Mouse (Mus musculus) hematopoietic multipotent progenitor cell, adult 10-12 weeks (in vitro differentiated cells): ENCODE data around the gene Atp5e. TPM values are rescaled to one million over a fixed set of nuclear protein-coding genes. Genes with fewer than 3 reads are reported as not detected.

Experiments
- polyA plus RNA-seq: library from polyadenylated mRNA; stranded (reverse); fragments of >175 nt; gene quantifications from 2 replicates; pipeline ENCODE4 v1.2.3, GENCODE M21; 2012; ENCODE audit warnings: low replicate concordance

The Atp5e gene
- polyA plus RNA-seq, result 54.2 and 173 TPM in 2 replicates

GRCm38 (mm10) chr2:174463789-174464523, at the start of gene Atp5e:
TSS of gene Atp5e (minus strand) at chr2:174464105.

DNA sequence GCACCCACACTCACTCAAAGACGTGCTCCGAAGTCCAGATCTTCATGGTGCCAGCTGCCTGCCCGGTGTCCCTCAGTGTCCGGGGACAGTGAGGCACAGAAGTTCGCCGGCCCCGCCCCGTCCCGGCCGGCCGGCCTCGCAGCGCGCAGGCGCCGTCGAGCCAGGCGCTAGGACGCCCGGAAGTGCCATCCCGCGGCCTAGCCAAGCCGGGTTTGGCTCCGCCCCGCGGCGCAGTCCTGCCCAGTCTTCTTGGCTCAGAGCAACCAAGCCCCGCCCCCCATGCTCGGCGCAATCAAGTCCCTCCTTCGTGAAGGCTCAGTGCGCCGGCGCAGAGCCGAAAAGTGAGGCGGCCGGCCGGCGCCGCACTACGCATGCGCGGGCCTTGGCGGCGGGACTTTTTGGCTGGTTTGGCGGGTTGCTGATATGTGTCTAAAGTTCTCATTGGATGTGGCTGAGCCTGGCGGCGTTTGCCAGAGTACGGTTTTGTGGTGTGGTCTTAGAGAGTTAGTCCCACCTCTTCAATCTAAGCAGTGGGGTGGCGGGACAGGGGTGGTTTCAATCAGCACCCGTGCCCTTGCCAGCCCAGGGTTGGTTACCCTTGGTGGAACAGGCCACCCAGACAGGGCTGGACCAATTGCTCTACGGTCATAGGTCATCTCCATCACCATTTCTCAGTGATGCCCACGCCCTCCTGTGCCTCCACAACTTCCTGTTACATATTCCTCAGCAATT, 9.1 kb upstream of the Atp5e start, which contains the start of gene Prelid3b:
Gene Prelid3b (minus strand): TSS at position 264 of the 732 bp plus-strand sequence.

DNA sequence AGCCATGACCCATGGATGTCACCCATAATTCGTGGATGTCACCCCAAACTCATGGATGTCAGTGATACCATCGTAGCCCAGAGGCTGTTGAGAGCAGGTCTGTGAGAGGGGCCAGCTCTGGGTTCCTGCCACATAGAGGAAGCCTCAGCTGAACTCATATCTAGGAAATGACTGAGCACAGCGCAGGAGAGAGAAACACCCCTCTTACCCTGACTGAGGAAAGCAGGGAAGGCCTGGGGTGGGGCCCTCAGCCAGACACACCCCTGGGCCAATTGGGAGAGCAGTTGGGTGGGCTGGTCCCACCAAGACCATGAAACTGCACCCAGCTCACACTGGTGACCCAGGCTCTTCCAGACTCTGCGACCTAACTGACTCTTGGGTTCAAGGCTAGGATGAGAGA, 13.6 kb downstream of the Atp5e start, which contains the start of gene Tubb1:
Gene Tubb1 (plus strand): TSS at position 343 of the 400 bp plus-strand sequence.

DNA sequence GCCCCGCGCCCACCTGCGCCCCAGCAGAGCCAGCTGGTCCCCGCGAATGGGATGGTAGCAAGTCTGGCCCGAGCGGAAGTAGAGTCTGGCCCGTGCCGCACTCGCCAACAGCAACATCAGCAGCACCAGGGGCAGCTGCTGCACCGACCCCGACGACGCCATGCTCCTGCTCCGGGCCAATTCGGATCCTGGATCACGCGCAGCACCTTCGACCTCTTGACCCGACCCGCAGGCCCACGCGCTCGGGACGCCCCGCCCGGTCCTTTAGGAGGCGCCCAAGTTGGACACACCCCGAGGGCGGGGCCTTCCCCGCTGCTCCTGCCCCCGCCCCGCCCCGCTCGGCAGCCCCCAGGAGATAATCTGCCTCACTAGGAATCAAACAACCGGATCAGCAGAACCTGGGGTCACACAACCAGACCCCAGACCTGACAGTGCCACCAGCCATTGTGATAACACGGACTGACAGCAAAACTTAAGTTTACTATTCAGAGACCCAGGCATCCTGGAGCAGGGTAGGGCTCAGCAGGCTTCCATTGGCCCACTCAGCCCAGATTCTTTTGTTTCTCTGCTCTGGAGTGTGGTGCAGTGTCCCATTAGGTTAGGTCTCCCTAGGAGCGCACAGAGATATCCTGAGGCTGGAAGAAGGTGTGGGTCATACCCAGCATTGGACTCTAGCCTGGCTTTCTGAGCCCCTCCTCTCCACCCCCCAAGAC, 25.0 kb downstream of the Atp5e start, which contains the start of gene Ctsz:
Gene Ctsz (minus strand): TSS at position 303 of the 713 bp plus-strand sequence.

GRCm38 (mm10) chr2:174415731-174416310, 48.1 kb downstream of the Atp5e start, which contains the start of gene Nelfcd:
TSS of gene Nelfcd (plus strand) at chr2:174415804.

Other genes starting within 250 kb of the Atp5e start
- gene Gnas, start 179.8 kb downstream of the Atp5e start, polyA plus RNA-seq, result 454 and 603 TPM in 2 replicates
- gene Gm20721, start 117.4 kb downstream of the Atp5e start, polyA plus RNA-seq, result 0.41 and 0.44 TPM in 2 replicates
- 33.2 and 48.2 TPM in 2 replicates for gene Nelfcd, start 48.3 kb downstream of the Atp5e start, polyA plus RNA-seq
- 162 and 239 TPM in 2 replicates for gene Ctsz, start 25.1 kb downstream of the Atp5e start, polyA plus RNA-seq
- 0.31 and 0.71 TPM in 2 replicates for gene Tubb1, start 13.4 kb downstream of the Atp5e start, polyA plus RNA-seq
- gene Prelid3b, start 9.0 kb upstream of the Atp5e start, polyA plus RNA-seq, result 10.8 and 26.3 TPM in 2 replicates
- 13.1 and 19.6 TPM in 2 replicates for gene Zfp831, start 179.4 kb upstream of the Atp5e start, polyA plus RNA-seq